Mouse (Mus musculus) forebrain, postnatal 0 days (tissue): Measurements from ENCODE around the gene Gm48551. TPM values are rescaled to one million over a fixed set of nuclear protein-coding genes. Genes with fewer than 3 reads are reported as not detected.

Experiments used
- ATAC-seq: fragments of 200-750 bp; cut with Nextera tagmentation; 2 replicates; pipeline ENCODE4 v1.8.0; 2017; ENCODE audit warnings: mild to moderate bottlenecking, moderate library complexity
- DNase-seq: peaks from one replicate; pipeline ENCODE4 v3.0.0-alpha.2; 2015
- H3K27ac ChIP-seq: fragments of 300-500 bp; sonication (generic); 2 replicates; pipeline ENCODE4 v1.5.1; 2014; ENCODE audit warnings: low read depth, mild to moderate bottlenecking, antibody characterized with exemption, low read length, moderate library complexity, mixed read lengths
- H3K27me3 ChIP-seq: fragments of 300-500 bp; sonication (generic); 2 replicates; pipeline ENCODE4 v1.6.1; 2014; ENCODE audit warnings: mild to moderate bottlenecking, low read length, mixed read lengths; ENCODE audit not compliant: insufficient read depth
- H3K36me3 ChIP-seq: fragments of 300-500 bp; sonication (generic); 2 replicates; pipeline ENCODE4 v1.6.1; 2014; ENCODE audit warnings: mild to moderate bottlenecking, moderate library complexity; ENCODE audit not compliant: insufficient read depth
- H3K4me1 ChIP-seq: fragments of 300-500 bp; sonication (generic); 2 replicates; pipeline ENCODE4 v1.6.1; 2014; ENCODE audit warnings: antibody characterized with exemption; ENCODE audit not compliant: insufficient read depth
- H3K4me2 ChIP-seq: fragments of 300-500 bp; sonication (generic); 2 replicates; pipeline ENCODE4 v1.6.1; 2014; ENCODE audit warnings: low read depth, mild to moderate bottlenecking, moderate library complexity
- H3K4me3 ChIP-seq: fragments of 300-500 bp; sonication (generic); 2 replicates; pipeline ENCODE4 v1.5.1; 2014; ENCODE audit warnings: low read depth, low read length, mixed read lengths
- H3K9ac ChIP-seq: fragments of 300-500 bp; sonication (generic); 2 replicates; pipeline ENCODE4 v1.6.1; 2014; ENCODE audit warnings: mild to moderate bottlenecking
- H3K9me3 ChIP-seq: fragments of 300-500 bp; sonication (generic); 2 replicates; pipeline ENCODE4 v1.6.1; 2016; ENCODE audit warnings: low read length
- CTCF ChIP-seq: sonication (generic); IDR thresholded peaks from 2 replicates; pipeline ENCODE4 v1.5.1; 2016; ENCODE audit warnings: antibody characterized with exemption, control low read depth, low read depth
- WGBS: fragments of 180-500 bp; shearing (Covaris S2); extraction: QIAGEN DNeasy Blood & Tissue Kit; methylation state at CpG from one replicate; pipeline ENCODE4 v1.1.7; 2014; 5-methylcytosine and 5-hydroxymethylcytosine counted together
- polyA plus RNA-seq: library from polyadenylated mRNA; unstranded; fragments of >200 nt; fragmentation: Nextera tagmentation; extraction: Ambion mirVana; gene quantifications from 2 replicates; pipeline ENCODE4 v1.2.1, GENCODE M21; 2015
- total RNA-seq: library from RNA; depleted of rRNA; stranded (reverse); fragments of >200 nt; gene quantifications from 2 replicates; pipeline ENCODE4 v1.2.3, GENCODE M21; 2014

The Gm48551 gene
- total and polyA plus RNA-seq, 2 experiments from 2014 or later: 2.5 to 5.0 TPM

DNA sequence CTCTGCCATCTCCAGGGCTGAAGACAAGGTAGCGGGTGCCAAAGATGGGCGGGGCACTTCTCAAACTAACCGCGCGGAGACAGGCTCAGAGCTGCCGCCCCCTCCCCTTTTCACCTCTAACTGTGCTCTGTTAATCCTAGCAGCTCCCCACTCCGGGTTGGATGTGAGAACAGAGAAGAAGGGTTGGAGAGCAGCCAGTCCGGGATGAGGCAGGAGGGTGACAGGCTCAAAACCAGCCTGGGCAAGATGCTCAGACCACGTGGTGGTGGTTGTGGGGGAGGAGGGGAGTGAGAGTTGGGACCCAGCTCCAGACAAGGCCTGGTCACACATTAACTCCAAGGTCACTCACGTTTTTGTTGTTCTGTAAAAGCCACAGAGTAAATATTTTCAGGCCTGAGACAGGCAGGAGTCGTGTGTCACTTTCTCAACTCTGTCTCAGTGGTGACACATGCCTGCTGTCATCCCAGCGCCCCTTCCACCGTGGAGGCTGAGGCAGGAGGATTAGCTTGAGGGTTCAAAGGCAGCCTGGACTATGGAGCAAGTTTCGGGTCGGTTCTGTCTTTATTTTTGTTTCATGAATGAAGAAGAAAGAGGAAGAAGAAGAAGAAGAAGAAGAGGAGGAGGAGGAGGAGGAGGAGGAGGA lies 47.4 kb downstream of the Gm48551 start:
- no peaks in the 10 kb centered on the region for H3K27me3 ChIP-seq
- no peaks in the 10 kb centered on the region for H3K36me3 ChIP-seq
- peak overlapping the region; percentile 81; the same call in 1 of the 2 replicates for H3K4me3 ChIP-seq
- H3K9me3 ChIP-seq: no peaks in the 10 kb centered on the region
- 21% methylated on average over 15 of the region's 15 CpGs for WGBS
- ATAC-seq (peak; percentile 2; the same call in 1 of the 2 replicates), DNase-seq (peak; percentile 63)
- peak overlapping the region; percentile 81; the same call in 1 of the 2 replicates for H3K9ac ChIP-seq
- TF ChIP-seq CTCF: no peak
- peak overlapping the region; percentile 80 for H3K4me2 ChIP-seq
- H3K27ac ChIP-seq: peak overlapping the region; percentile 94; the same call in 1 of the 2 replicates
- peaks cover 12% of the 10 kb centered on the region; the same call in 1 of the 2 replicates for H3K4me1 ChIP-seq

DNA sequence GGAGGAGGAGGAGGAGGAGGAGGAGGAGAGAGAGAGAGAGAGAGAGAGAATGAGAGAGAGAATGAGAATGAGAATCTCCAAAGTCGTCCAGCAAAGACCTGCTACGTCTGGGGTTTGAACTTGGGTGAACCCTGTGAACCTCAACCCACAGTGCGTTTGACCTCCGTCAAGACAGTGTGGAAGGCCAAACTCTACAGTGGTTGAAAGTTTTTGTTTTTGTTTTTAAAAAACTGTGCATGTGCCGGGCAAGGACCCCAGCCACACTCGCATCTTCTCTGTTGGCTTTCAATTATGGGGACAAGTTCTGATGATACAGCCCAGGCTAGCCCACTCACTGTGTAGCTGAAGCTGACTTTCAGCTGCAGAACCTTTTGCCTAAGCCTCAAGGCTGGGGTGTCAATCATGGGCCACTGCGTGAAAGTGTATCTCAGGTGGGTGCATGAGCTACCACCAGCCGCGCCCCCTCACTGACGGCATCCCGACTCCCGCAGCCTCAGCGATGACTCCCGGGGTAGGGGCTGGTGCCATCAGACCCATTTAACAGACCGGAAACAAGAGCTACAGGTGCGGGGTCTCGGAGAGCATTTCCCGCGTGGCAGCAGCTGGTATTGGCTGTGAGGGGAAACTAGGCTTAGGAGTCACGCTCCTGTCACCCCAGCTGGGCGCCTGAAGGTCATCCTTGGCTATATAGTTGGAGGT lies 48.1 kb downstream of the Gm48551 start:
- Histone ChIP-seq H3K27ac (peak overlapping the region; percentile 10; the same call in 1 of the 2 replicates), H3K4me1 (peaks cover 12% of the 10 kb centered on the region; the same call in 1 of the 2 replicates), H3K4me3 (peak overlapping the region; percentile 18), H3K9ac (0 out of 2 replicates have a peak overlapping the region, but pooled peaks have one; percentile 6), H3K36me3 (no peaks in the 10 kb centered on the region), H3K27me3 (no peaks in the 10 kb centered on the region), H3K4me2 (peak overlapping the region; percentile 53), H3K9me3 (no peaks in the 10 kb centered on the region)
- ATAC-seq (peak; percentile 2), DNase-seq (no peak)
- peak; percentile 24; the same call in 1 of the 2 replicates for TF ChIP-seq CTCF
- 62% methylated on average over 21 of the region's 21 CpGs for WGBS

DNA sequence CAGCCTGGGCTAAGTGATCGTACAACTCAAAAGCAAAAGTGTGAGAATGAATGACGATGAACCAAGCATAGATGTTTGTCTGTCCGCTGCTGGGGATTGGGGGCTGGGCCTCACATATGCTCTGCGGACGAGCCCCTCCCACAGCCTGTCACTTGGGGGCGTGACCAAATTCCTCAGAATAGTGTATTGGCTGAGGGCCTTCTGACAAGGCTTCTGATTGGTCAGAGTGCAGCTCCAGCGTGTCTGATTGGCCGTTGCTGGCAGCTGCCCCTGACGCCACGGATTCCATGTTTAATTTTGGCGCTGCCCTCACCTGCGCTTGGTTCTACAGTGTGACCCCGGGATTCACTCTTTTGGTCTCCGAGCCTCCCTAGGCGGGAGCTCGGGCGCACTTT lies 48.6 kb downstream of the Gm48551 start:
- Histone ChIP-seq H3K4me2 (peak overlapping the region; percentile 53), H3K27me3 (no peaks in the 10 kb centered on the region), H3K4me3 (peak overlapping the region; percentile 21), H3K4me1 (peaks cover 12% of the 10 kb centered on the region; the same call in 1 of the 2 replicates), H3K9ac (0 out of 2 replicates have a peak overlapping the region, but pooled peaks have one; percentile 37), H3K27ac (no peak overlapping the region), H3K9me3 (no peaks in the 10 kb centered on the region), H3K36me3 (no peaks in the 10 kb centered on the region)
- WGBS: 3% methylated on average over 17 of the region's 17 CpGs
- TF ChIP-seq CTCF: peak; percentile 1; the same call in 1 of the 2 replicates
- ATAC-seq (peak; percentile 90), DNase-seq (peak; percentile 97)

DNA sequence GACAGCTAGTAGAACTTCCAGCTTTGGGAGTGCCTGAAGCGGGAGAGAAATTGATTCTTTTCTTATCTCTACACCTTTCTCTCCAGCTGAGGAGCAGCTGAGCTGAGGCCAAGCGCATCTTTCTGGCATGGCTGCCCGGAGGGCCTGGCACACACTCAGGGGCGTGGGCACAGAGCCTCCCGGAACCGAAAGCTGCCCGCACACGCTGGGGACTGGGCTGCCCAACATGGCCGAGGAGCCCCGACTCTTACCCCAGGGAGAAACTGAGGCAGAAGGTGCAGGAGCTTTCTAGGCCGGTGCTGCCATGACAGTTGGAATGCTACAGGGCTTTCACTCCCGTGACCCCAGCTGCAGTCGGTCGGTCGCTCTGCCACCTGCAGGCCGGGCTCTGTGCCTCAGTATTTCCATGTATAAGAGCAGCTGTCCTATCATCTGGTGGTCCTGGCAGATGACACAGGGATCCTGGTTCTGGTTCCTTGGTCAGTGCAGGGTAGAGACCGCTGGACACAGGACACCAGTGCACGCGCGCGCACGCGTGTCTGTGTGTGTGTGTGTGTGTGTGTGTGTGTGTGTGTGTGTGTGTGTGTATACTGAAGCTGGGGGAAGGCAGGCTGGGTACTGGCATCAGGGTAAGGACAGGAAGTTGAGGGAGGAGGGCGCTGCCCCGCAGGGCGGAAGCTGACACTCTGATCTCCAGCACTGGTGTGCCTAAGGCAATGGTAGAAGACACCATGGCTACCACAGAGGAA lies 49.4 kb downstream of the Gm48551 start:
- no peaks in the 10 kb centered on the region for H3K9me3 ChIP-seq
- ATAC-seq: no peak
- H3K27me3 ChIP-seq: no peaks in the 10 kb centered on the region
- DNase-seq: no peak
- no peak overlapping the region for H3K4me2 ChIP-seq
- no peak overlapping the region for H3K27ac ChIP-seq
- TF ChIP-seq CTCF: no peak
- no peak overlapping the region for H3K9ac ChIP-seq
- 66% methylated on average over 26 of the region's 26 CpGs for WGBS
- no peak overlapping the region for H3K4me3 ChIP-seq
- H3K4me1 ChIP-seq: peaks cover 12% of the 10 kb centered on the region; the same call in 1 of the 2 replicates
- H3K36me3 ChIP-seq: no peaks in the 10 kb centered on the region

DNA sequence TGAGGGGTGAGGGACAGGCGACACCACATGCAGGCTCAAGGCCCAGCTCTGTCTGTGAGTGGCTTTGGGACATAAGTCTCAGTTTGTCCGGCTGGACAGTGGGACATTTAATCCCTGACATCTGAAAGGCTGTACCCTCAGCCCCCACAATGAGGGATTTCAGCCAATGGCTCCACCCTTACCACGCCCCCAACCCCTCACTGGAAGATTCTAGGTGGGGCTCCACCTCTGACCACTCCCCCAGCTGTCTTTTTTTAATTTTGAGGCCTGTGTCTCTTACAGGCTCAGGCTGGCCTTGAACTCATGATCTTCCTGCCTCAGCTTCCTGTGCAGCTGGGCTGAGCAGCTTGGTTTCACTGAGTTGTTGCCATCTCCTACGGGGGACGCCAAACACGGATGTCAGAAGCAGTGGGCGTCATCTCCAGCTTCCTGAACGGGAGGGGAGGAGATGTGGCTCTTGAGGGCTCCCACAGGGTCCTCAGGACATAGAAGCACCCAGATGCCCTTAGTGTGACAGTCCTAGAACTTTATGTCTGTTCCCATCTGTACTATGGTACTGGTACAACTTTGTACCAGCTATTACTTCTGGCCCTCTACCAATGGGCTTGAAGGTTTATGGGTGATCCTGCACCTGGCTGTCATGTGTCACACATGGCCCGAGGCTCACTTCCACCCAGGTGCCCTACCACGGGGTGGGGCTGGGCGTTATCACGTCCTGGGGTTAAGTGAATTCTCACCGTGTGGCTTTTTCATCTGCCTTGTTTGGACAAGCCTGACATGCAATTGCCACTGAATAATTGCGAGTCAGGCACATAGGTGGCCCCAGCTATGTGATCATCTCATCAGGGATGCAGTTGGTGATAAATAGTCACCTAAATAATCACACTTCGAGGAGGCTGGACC lies 50.3 kb downstream of the Gm48551 start:
- Histone ChIP-seq H3K4me1 (peaks cover 12% of the 10 kb centered on the region; the same call in 1 of the 2 replicates), H3K9ac (no peak overlapping the region), H3K9me3 (no peaks in the 10 kb centered on the region), H3K27me3 (no peaks in the 10 kb centered on the region), H3K27ac (peak overlapping the region; percentile 4; the same call in 1 of the 2 replicates), H3K36me3 (no peaks in the 10 kb centered on the region), H3K4me3 (no peak overlapping the region), H3K4me2 (no peak overlapping the region)
- ATAC-seq (no peak), DNase-seq (no peak)
- no peak for TF ChIP-seq CTCF
- 59% methylated on average over 15 of the region's 15 CpGs for WGBS

DNA sequence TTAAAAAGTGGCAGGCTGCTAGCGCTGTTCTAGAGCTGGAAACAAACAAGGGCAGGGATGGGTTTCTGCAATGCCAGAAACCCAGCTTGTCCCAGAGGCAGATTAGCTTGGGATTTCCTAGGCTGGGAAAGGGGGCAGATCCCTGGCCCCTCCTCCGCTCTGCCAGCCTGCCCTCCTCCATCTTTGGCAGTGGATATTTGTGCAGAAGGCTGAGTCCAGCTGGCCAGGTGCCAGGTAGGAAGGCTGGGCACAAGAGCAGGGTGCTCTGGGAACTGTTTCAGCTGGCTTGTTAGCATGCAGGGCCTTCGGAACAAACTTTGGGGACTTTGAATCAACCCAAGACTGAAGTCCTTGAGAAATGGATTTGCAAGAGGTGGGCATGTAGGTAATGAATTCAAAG lies 51.2 kb downstream of the Gm48551 start:
- Histone ChIP-seq H3K4me3 (no peak overlapping the region), H3K4me2 (no peak overlapping the region), H3K9me3 (no peaks in the 10 kb centered on the region), H3K27me3 (no peaks in the 10 kb centered on the region), H3K27ac (peak overlapping the region; percentile 21; the same call in 1 of the 2 replicates), H3K4me1 (peaks cover 12% of the 10 kb centered on the region; the same call in 1 of the 2 replicates), H3K36me3 (no peaks in the 10 kb centered on the region), H3K9ac (no peak overlapping the region)
- DNase-seq: peak; percentile 77
- ATAC-seq: peak; percentile 26; the same call in 1 of the 2 replicates
- 34% methylated on average over 3 of the region's 3 CpGs for WGBS
- TF ChIP-seq CTCF: no peak
